Mouse (Mus musculus): Measurements from ENCODE around the gene Gsto1.

DNA sequence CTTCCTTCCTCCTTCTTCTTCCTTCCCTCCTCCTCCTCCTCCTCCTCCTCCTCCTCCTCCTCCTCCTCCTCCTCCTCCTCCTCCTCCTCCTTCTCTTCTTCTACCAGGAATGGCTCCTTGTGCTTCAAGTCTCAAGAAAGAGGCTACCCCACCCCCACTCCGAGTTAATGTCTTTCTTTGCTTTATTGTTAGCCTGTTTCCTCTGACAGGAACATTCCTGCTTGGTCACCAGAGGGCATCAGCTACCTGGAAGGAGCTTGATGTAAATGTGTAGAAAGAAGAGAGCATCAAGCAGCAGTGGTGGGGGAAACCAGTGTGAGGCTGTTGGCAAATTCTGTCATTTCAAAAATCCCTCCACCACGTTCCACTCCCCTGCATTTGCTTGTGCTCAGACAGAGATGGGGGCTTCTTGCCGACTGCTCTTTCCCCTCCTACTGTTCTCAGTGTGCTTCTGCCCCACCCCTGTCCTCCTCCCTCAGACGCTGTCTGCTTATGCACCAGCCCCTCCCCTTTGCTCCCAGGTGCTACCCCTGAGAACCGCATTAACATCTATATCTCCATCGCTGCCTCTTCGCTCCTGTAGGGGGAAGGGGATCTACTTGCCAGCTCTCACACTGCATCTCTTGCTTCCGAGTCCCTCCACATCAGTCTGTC, 32.5 kb upstream of the Gsto1 start:
- no peak for TF ChIP-seq POLR2A (IDR thresholded peaks at IDR 0.05; ENCODE audit: control insufficient read depth in 1 of 2, insufficient read depth in 1 of 2, low read depth in 1 of 2, low read length in 2 of 2, poor library complexity in 1 of 2)
- TF ChIP-seq CTCF (IDR thresholded peaks at IDR 0.05 in 2 of 3, conservative IDR thresholded peaks at IDR 0.05 in 1 of 3; ENCODE audit: control insufficient read depth in 1 of 3, insufficient read depth in 1 of 3, low read depth in 2 of 3, low read length in 3 of 3, poor library complexity in 1 of 3, severe bottlenecking in 1 of 3): peak in 1 of 3 experiments; percentile 18; a peak in 2 of 6 replicates
- TF ChIP-seq RAD21 (IDR thresholded peaks at IDR 0.05; ENCODE audit: low read depth, low read length): peak; percentile 14; the same call in 1 of the 2 replicates
- TF ChIP-seq NELFE (IDR thresholded peaks at IDR 0.05; ENCODE audit: low read depth, low read length): no peak
- TF ChIP-seq TAL1 (IDR thresholded peaks at IDR 0.05; ENCODE audit: low read length): no peak
- TF ChIP-seq POLR2AphosphoS5 (IDR thresholded peaks at IDR 0.05; ENCODE audit: borderline replicate concordance, low read depth, low read length): no peak
- no peak for TF ChIP-seq ZC3H11A (IDR thresholded peaks at IDR 0.05; ENCODE audit: low read depth, low read length)
- TF ChIP-seq MAZ (IDR thresholded peaks at IDR 0.05; ENCODE audit: low read depth, low read length): no peak
- TF ChIP-seq GATA1 (IDR thresholded peaks at IDR 0.05; ENCODE audit: low read depth, low read length): no peak
- TF ChIP-seq EP300 (IDR thresholded peaks at IDR 0.05; ENCODE audit: low read depth in 1 of 2, low read length in 2 of 2): no peak
- no peak for TF ChIP-seq MEF2A (IDR thresholded peaks at IDR 0.05; ENCODE audit: extremely low read depth, insufficient replicate concordance, low read depth, low read length, poor library complexity, severe bottlenecking)
